Mouse (Mus musculus) hindbrain, embryonic 10.5 days (tissue): ENCODE results near the gene Tbc1d10a. TPM values are rescaled to one million over a fixed set of nuclear protein-coding genes. Genes with fewer than 3 reads are reported as not detected.

Experiments used
- DNase-seq: peaks from one replicate; pipeline ENCODE4 v3.0.0-alpha.2; 2017; ENCODE audit warnings: low spot score
- H3K27ac ChIP-seq: fragments of 300-500 bp; sonication (generic); 2 replicates; pipeline ENCODE4 v1.5.1; 2016; ENCODE audit warnings: mild to moderate bottlenecking, moderate library complexity
- H3K27me3 ChIP-seq: fragments of 300-500 bp; sonication (generic); 2 replicates; pipeline ENCODE4 v1.6.1; 2016; ENCODE audit warnings: mild to moderate bottlenecking; ENCODE audit not compliant: poor library complexity, insufficient read depth, severe bottlenecking
- H3K36me3 ChIP-seq: fragments of 300-500 bp; sonication (generic); 2 replicates; pipeline ENCODE4 v1.6.1; 2016; ENCODE audit warnings: mild to moderate bottlenecking, moderate library complexity
- H3K4me1 ChIP-seq: fragments of 300-500 bp; sonication (generic); replicated peaks from 2 replicates; pipeline ENCODE4 v1.6.1; 2016; ENCODE audit warnings: mild to moderate bottlenecking
- H3K4me3 ChIP-seq: fragments of 300-500 bp; sonication (generic); 2 replicates; pipeline ENCODE4 v1.5.1; 2016; ENCODE audit warnings: mild to moderate bottlenecking, moderate library complexity
- H3K9me3 ChIP-seq: fragments of 300-500 bp; sonication (generic); 2 replicates; pipeline ENCODE4 v1.6.1; 2016; ENCODE audit warnings: mild to moderate bottlenecking, moderate library complexity
- WGBS: fragments of 180-500 bp; shearing (Covaris S2); methylation state at CpG from one replicate; pipeline ENCODE4 v1.1.7; 2016; 5-methylcytosine and 5-hydroxymethylcytosine counted together
- polyA plus RNA-seq: library from polyadenylated mRNA; unstranded; fragments of >200 nt; fragmentation: Nextera tagmentation; extraction: Ambion mirVana; gene quantifications from 2 replicates; pipeline ENCODE4 v1.2.1, GENCODE M21; 2016

Gene Tbc1d10a
- polyA plus RNA-seq, 1 experiment from 2014 or later, result 29.4 TPM

GRCm38 (mm10) chr11:4256846-4257607, 70.4 kb downstream of the Tbc1d10a start, which contains the start of gene Lif:
Gene Lif (plus strand): TSS chr11:4257557.
- Histone ChIP-seq H3K27me3 (peaks cover 8% of the 10 kb centered on the region; the same call in 1 of the 2 replicates), H3K36me3 (no peaks in the 10 kb centered on the region), H3K9me3 (no peaks in the 10 kb centered on the region), H3K4me3 (no peak within 1 kb of the TSS), H3K27ac (no peak within 1 kb of the TSS), H3K4me1 (peaks cover 19% of the 10 kb centered on the region)
- no peak for DNase-seq
- WGBS, result 67% methylated on average over 11 of the region's 11 CpGs

GRCm38 (mm10) chr11:4257756-4258155, 71.2 kb downstream of the Tbc1d10a start:
- Histone ChIP-seq H3K27me3 (peaks cover 13% of the 10 kb centered on the region; the same call in 1 of the 2 replicates), H3K4me1 (peaks cover 25% of the 10 kb centered on the region), H3K27ac (no peak overlapping the region), H3K9me3 (no peaks in the 10 kb centered on the region), H3K4me3 (no peak overlapping the region), H3K36me3 (no peaks in the 10 kb centered on the region)
- WGBS, result 71% methylated on average over 5 of the region's 5 CpGs
- no peak for DNase-seq

GRCm38 (mm10) chr11:4258657-4259082, 72.1 kb downstream of the Tbc1d10a start:
- 2% methylated on average over 7 of the region's 7 CpGs for WGBS
- peak overlapping the region; percentile 39 for H3K4me3 ChIP-seq
- peak overlapping the region; percentile 64 for H3K27ac ChIP-seq
- H3K9me3 ChIP-seq, result no peaks in the 10 kb centered on the region
- peak; percentile 84 for DNase-seq
- peaks cover 22% of the 10 kb centered on the region for H3K27me3 ChIP-seq
- H3K36me3 ChIP-seq, result no peaks in the 10 kb centered on the region
- peaks cover 34% of the 10 kb centered on the region for H3K4me1 ChIP-seq

GRCm38 (mm10) chr11:4260463-4261187, 74.0 kb downstream of the Tbc1d10a start:
- peak overlapping the region; percentile 17; the same call in 1 of the 2 replicates for H3K27ac ChIP-seq

GRCm38 (mm10) chr11:4261188-4261494, 74.6 kb downstream of the Tbc1d10a start:
- H3K4me1 ChIP-seq, result peaks cover 46% of the 10 kb centered on the region
- peak overlapping the region; percentile 17; the same call in 1 of the 2 replicates for H3K27ac ChIP-seq
- peaks cover 47% of the 10 kb centered on the region for H3K27me3 ChIP-seq
- no peaks in the 10 kb centered on the region for H3K9me3 ChIP-seq
- H3K4me3 ChIP-seq, result no peak overlapping the region
- peak; percentile 49 for DNase-seq
- no peaks in the 10 kb centered on the region for H3K36me3 ChIP-seq
- 50% methylated on average over 7 of the region's 7 CpGs for WGBS

More at GRCm38 (mm10) chr11:4260463-4261187, 74.0 kb downstream of the Tbc1d10a start:
- Histone ChIP-seq H3K9me3 (no peaks in the 10 kb centered on the region), H3K4me1 (peaks cover 41% of the 10 kb centered on the region), H3K36me3 (no peaks in the 10 kb centered on the region), H3K27me3 (peaks cover 42% of the 10 kb centered on the region), H3K4me3 (no peak overlapping the region)
- WGBS, result 71% methylated on average over 14 of the region's 14 CpGs
- DNase-seq, result no peak

GRCm38 (mm10) chr11:4261969-4262368, 75.4 kb downstream of the Tbc1d10a start:
- DNase-seq, result no peak

GRCm38 (mm10) chr11:4262847-4263246, 76.3 kb downstream of the Tbc1d10a start:
- Histone ChIP-seq H3K36me3 (no peaks in the 10 kb centered on the region), H3K4me1 (peaks cover 58% of the 10 kb centered on the region), H3K9me3 (no peaks in the 10 kb centered on the region), H3K27me3 (peaks cover 58% of the 10 kb centered on the region), H3K27ac (no peak overlapping the region), H3K4me3 (no peak overlapping the region)
- no peak for DNase-seq
- WGBS, result 18% methylated on average over 7 of the region's 7 CpGs

More at GRCm38 (mm10) chr11:4261969-4262368, 75.4 kb downstream of the Tbc1d10a start:
- H3K36me3 ChIP-seq, result no peaks in the 10 kb centered on the region
- no peaks in the 10 kb centered on the region for H3K9me3 ChIP-seq
- H3K27ac ChIP-seq, result no peak overlapping the region
- no peak overlapping the region for H3K4me3 ChIP-seq
- WGBS, result 57% methylated on average over 5 of the region's 5 CpGs
- peaks cover 54% of the 10 kb centered on the region for H3K4me1 ChIP-seq
- H3K27me3 ChIP-seq, result peaks cover 55% of the 10 kb centered on the region

GRCm38 (mm10) chr11:4263296-4263695, 76.7 kb downstream of the Tbc1d10a start:
- DNase-seq, result no peak
- Histone ChIP-seq H3K4me3 (no peak overlapping the region), H3K4me1 (peaks cover 58% of the 10 kb centered on the region), H3K27ac (no peak overlapping the region), H3K9me3 (no peaks in the 10 kb centered on the region), H3K27me3 (peaks cover 61% of the 10 kb centered on the region), H3K36me3 (no peaks in the 10 kb centered on the region)
- 41% methylated on average over 1 of the region's 1 CpGs for WGBS

- H3K27me3 ChIP-seq, result peaks cover 69% of the 10 kb centered on the region
These were observed 77.5 kb downstream of the Tbc1d10a start for GRCm38 (mm10) chr11:4264066-4264465.

More at GRCm38 (mm10) chr11:4264066-4264465, 77.5 kb downstream of the Tbc1d10a start:
- no peak for DNase-seq
- Histone ChIP-seq H3K4me1 (peaks cover 54% of the 10 kb centered on the region), H3K36me3 (no peaks in the 10 kb centered on the region), H3K4me3 (no peak overlapping the region), H3K27ac (peak overlapping the region; percentile 9; the same call in 1 of the 2 replicates), H3K9me3 (no peaks in the 10 kb centered on the region)
- 63% methylated on average over 7 of the region's 7 CpGs for WGBS

Other genes starting within 250 kb of the Tbc1d10a start
- 81.8 and 98.2 TPM in 2 replicates for gene Pes1, start 222.8 kb upstream of the Tbc1d10a start, polyA plus RNA-seq
- 0.13 and 0.22 TPM in 2 replicates for gene 4930556J24Rik, start 210.0 kb upstream of the Tbc1d10a start, polyA plus RNA-seq
- gene Gal3st1, start 203.2 kb upstream of the Tbc1d10a start, polyA plus RNA-seq, result 1.1 and 1.3 TPM in 2 replicates
- not detected in 2 replicates for gene Sec14l4, start 155.3 kb upstream of the Tbc1d10a start, polyA plus RNA-seq
- not detected in 2 replicates for gene Sec14l3, start 121.9 kb upstream of the Tbc1d10a start, polyA plus RNA-seq
- gene Mtfp1, start 91.3 kb upstream of the Tbc1d10a start, polyA plus RNA-seq, result 8.7 and 9.9 TPM in 2 replicates
- 2.6 and 3.0 TPM in 2 replicates for gene Sec14l2, start 63.4 kb upstream of the Tbc1d10a start, polyA plus RNA-seq
- gene Rnf215, start 51.6 kb upstream of the Tbc1d10a start, polyA plus RNA-seq, result 22.0 and 25.8 TPM in 2 replicates
- gene Ccdc157, start 26.5 kb upstream of the Tbc1d10a start, polyA plus RNA-seq, result 7.8 and 8.5 TPM in 2 replicates
- 92.1 and 95.3 TPM in 2 replicates for gene Sf3a1, start 26.4 kb upstream of the Tbc1d10a start, polyA plus RNA-seq
- gene Castor1, start 31.4 kb downstream of the Tbc1d10a start, polyA plus RNA-seq, result 2.7 and 3.6 TPM in 2 replicates
- gene Osm, start 49.6 kb downstream of the Tbc1d10a start, polyA plus RNA-seq, result 0.09 TPM in 1 of 2 replicates, not detected in the other
- gene Lif, start 70.8 kb downstream of the Tbc1d10a start, polyA plus RNA-seq, result 0.05 and 0.09 TPM in 2 replicates